Mouse (Mus musculus) E14TG2a.4 (cell line): ENCODE measurements at regions not wholly inside any gene's neighbourhood (a gene's known extent, or its start where the extent isn't known, plus 50 kb on each side); places are given as distances from the start of the nearest gene placed in this dataset.

Experiments used
- H3K27me3 ChIP-seq: 2 replicates; pipeline ENCODE4 v1.6.1; 2014; ENCODE audit warnings: low read length, control low read depth; ENCODE audit not compliant: insufficient read depth
- H3K36me3 ChIP-seq: 2 replicates; pipeline ENCODE4 v1.6.1; 2014; ENCODE audit warnings: low read length, control low read depth; ENCODE audit not compliant: insufficient read depth
- H3K4me1 ChIP-seq: replicated peaks from 2 replicates; pipeline ENCODE4 v1.6.1; 2014; ENCODE audit warnings: low read depth, low read length, control low read depth
- H3K4me3 ChIP-seq: replicated peaks from 2 replicates; pipeline ENCODE4 v1.5.1; 2014; ENCODE audit warnings: mild to moderate bottlenecking, low read length
- H3K9me3 ChIP-seq: 2 replicates; pipeline ENCODE4 v1.6.1; 2014; ENCODE audit warnings: low read length, control low read depth
- CTCF ChIP-seq: conservative IDR thresholded peaks from 2 replicates; pipeline ENCODE4 v1.5.1; 2014; ENCODE audit warnings: low read length
- NANOG ChIP-seq: IDR thresholded peaks from 2 replicates; pipeline ENCODE4 v1.6.1; 2014; ENCODE audit warnings: borderline replicate concordance, low read length, mixed read lengths
- POU5F1 ChIP-seq: IDR thresholded peaks from 2 replicates; pipeline ENCODE4 v1.6.1; 2014; ENCODE audit warnings: low read length, borderline replicate concordance

GRCm38 (mm10) chr12:47020810-47021348 is 202.2 kb upstream of the Nova1 start:
- H3K27me3 ChIP-seq: no peaks in the 10 kb centered on the region
- no peak for TF ChIP-seq NANOG
- TF ChIP-seq CTCF: no peak
- TF ChIP-seq POU5F1: no peak
- H3K9me3 ChIP-seq: no peaks in the 10 kb centered on the region
- no peaks in the 10 kb centered on the region for H3K36me3 ChIP-seq
- no peaks in the 10 kb centered on the region for H3K4me1 ChIP-seq
- no peak overlapping the region for H3K4me3 ChIP-seq

DNA sequence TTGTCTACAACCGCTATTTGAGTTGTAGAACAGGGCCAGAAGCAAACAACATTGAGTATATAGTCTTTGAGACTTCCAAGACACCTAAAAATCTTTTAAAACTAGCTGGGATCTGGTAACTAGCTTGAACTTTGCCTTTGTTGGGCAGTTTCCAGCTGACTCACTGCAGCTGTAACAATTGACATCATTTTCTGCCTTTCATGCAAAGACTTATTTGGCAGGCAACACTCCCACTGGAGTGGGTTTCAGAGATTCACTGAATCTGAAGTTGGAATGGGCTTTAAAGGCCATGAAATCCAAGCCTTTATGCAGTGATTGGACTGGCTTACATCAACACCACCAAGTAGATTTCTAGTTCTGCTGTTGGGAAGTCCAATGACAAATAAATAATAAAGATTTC is 173.6 kb upstream of the Nova1 start:
- no peak for TF ChIP-seq NANOG
- TF ChIP-seq POU5F1: no peak
- TF ChIP-seq CTCF: no peak
- H3K36me3 ChIP-seq: no peaks in the 10 kb centered on the region
- no peaks in the 10 kb centered on the region for H3K4me1 ChIP-seq
- no peak overlapping the region for H3K4me3 ChIP-seq
- no peaks in the 10 kb centered on the region for H3K9me3 ChIP-seq
- H3K27me3 ChIP-seq: no peaks in the 10 kb centered on the region

GRCm38 (mm10) chr12:46988972-46989371 is 170.2 kb upstream of the Nova1 start:
- no peaks in the 10 kb centered on the region for H3K36me3 ChIP-seq

DNA sequence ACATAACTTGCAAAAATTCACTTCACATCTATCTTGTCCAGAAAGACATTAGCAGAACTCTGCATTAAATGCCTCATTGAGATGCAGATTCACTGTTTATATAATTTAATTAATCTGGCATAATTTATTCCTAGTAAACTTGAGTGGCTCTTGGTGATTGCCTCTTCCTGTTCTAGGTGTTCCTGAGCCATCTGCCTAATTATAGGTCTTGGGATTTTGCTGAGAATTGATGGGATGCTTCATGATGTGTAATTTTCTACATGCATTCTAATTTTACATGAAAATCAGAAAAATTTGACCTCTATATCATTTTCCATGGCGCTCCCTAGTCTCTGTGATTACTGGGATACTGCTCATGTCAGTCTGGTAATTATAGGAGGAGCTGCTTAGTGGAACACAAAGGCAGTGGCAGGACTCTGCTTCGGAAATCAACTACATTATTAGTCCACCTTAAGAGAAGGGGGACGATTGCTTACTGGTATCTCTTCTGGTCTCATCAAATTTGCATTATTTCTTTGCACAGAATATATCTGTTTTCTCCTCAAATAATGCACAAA is 131.6 kb upstream of the Nova1 start:
- Histone ChIP-seq H3K9me3 (no peaks in the 10 kb centered on the region), H3K4me3 (no peak overlapping the region), H3K27me3 (no peaks in the 10 kb centered on the region), H3K36me3 (no peaks in the 10 kb centered on the region), H3K4me1 (no peaks in the 10 kb centered on the region)
- no peak for TF ChIP-seq NANOG

More at GRCm38 (mm10) chr12:46988972-46989371, 170.2 kb upstream of the Nova1 start:
- H3K4me3 ChIP-seq: no peak overlapping the region
- H3K9me3 ChIP-seq: no peaks in the 10 kb centered on the region
- no peaks in the 10 kb centered on the region for H3K27me3 ChIP-seq
- H3K4me1 ChIP-seq: no peaks in the 10 kb centered on the region
- TF ChIP-seq CTCF (no peak), NANOG (no peak), POU5F1 (no peak)

- Histone ChIP-seq H3K36me3 (no peaks in the 10 kb centered on the region), H3K4me3 (no peak overlapping the region), H3K27me3 (no peaks in the 10 kb centered on the region), H3K9me3 (no peaks in the 10 kb centered on the region), H3K4me1 (no peaks in the 10 kb centered on the region)
- no peak for TF ChIP-seq NANOG
- TF ChIP-seq POU5F1: no peak
- no peak for TF ChIP-seq CTCF
Measured at GRCm38 (mm10) chr12:46945707-46946106, 127.0 kb upstream of the Nova1 start.

GRCm38 (mm10) chr12:46931086-46931485 is 112.4 kb upstream of the Nova1 start:
- H3K27me3 ChIP-seq: no peaks in the 10 kb centered on the region
- H3K9me3 ChIP-seq: no peaks in the 10 kb centered on the region
- TF ChIP-seq NANOG (no peak), CTCF (no peak), POU5F1 (no peak)
- no peaks in the 10 kb centered on the region for H3K36me3 ChIP-seq
- H3K4me3 ChIP-seq: no peak overlapping the region
- no peaks in the 10 kb centered on the region for H3K4me1 ChIP-seq

DNA sequence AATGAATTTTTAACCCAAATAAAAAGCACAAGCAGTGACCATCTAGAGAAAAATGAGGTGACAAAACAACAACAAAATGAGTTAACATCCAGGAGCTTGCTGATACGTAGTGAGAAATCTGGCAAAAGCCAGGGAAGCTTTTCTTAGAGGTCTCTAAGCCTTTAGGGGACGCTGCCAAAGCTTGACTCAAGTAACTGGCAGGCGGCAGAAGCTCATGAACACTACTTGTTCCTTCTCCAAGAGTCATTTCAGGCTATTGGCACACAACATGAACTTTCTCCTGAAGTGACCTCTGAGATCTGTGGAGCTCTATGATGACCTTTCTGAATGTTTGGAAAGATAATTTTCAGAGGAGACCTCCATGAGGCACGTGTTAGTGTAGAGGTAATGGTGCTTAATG is 98.6 kb upstream of the Nova1 start:
- no peaks in the 10 kb centered on the region for H3K4me1 ChIP-seq
- no peaks in the 10 kb centered on the region for H3K27me3 ChIP-seq
- H3K4me3 ChIP-seq: no peak overlapping the region
- no peaks in the 10 kb centered on the region for H3K9me3 ChIP-seq
- no peak for TF ChIP-seq CTCF
- no peak for TF ChIP-seq POU5F1
- TF ChIP-seq NANOG: no peak
- no peaks in the 10 kb centered on the region for H3K36me3 ChIP-seq

DNA sequence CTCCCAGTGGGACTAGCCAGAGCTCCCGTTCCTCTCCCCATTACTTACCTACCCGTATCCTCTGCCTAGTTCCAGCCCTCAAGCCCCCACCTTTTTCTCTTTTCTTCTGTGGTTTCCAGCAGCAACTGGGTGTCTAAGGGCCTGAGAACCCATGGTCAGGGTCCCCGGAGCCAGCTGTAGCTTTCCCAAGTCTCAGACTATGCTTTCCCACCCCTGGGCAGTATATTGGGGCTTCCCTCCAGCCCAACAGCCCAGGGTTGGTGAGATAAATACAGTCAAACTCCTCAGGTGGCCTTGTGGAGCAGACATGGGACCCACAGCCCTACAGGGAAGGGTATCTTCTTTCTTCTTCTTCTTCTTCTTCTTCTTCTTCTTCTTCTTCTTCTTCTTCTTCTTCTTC is 59.4 kb upstream of the Nova1 start:
- no peaks in the 10 kb centered on the region for H3K9me3 ChIP-seq
- H3K27me3 ChIP-seq: no peaks in the 10 kb centered on the region
- H3K4me1 ChIP-seq: no peaks in the 10 kb centered on the region
- no peak overlapping the region for H3K4me3 ChIP-seq
- no peak for TF ChIP-seq POU5F1
- no peak for TF ChIP-seq NANOG
- TF ChIP-seq CTCF: no peak
- H3K36me3 ChIP-seq: no peaks in the 10 kb centered on the region

GRCm38 (mm10) chr12:46870130-46870529 is 51.4 kb upstream of the Nova1 start:
- H3K9me3 ChIP-seq: no peaks in the 10 kb centered on the region

More at GRCm38 (mm10) chr12:46870130-46870529, 51.4 kb upstream of the Nova1 start:
- Histone ChIP-seq H3K36me3 (no peaks in the 10 kb centered on the region), H3K4me3 (no peak overlapping the region), H3K4me1 (no peaks in the 10 kb centered on the region), H3K27me3 (no peaks in the 10 kb centered on the region)
- TF ChIP-seq NANOG (no peak), POU5F1 (no peak), CTCF (no peak)
